Mouse (Mus musculus) liver, adult 2 months (tissue): Measurements from ENCODE around the gene Arhgap22.

Experiments
- CTCF ChIP-seq: fragments of 200-500 bp; IDR thresholded peaks from 2 replicates; pipeline ENCODE4 v1.5.1; 2011; ENCODE audit warnings: low read depth, low read length, control low read depth
- POLR2A ChIP-seq: fragments of 200-500 bp; IDR thresholded peaks from 2 replicates; pipeline ENCODE4 v1.6.1; 2011; ENCODE audit warnings: low read length, control low read depth; ENCODE audit not compliant: insufficient read depth; ENCODE audit errors: extremely low read depth

- TF ChIP-seq POLR2A: no peak
- TF ChIP-seq CTCF: 0 out of 2 replicates have a peak, but pooled peaks have one; percentile 13
Measured at GRCm38 (mm10) chr14:33246476-33246875, 32.6 kb downstream of the Arhgap22 start.
